Mouse (Mus musculus) liver, embryonic 12.5 days (tissue): ENCODE data around the gene 1500011B03Rik. TPM values are rescaled to one million over a fixed set of nuclear protein-coding genes. Genes with fewer than 3 reads are reported as not detected.

Source experiments
- ATAC-seq: fragments of 200-750 bp; cut with Nextera tagmentation; 2 replicates; pipeline ENCODE4 v1.8.0; 2017; ENCODE audit warnings: moderate number of reproducible peaks, mild to moderate bottlenecking, moderate library complexity
- H3K27ac ChIP-seq: fragments of 300-500 bp; sonication (generic); 2 replicates; pipeline ENCODE4 v1.5.1; 2016; ENCODE audit warnings: mild to moderate bottlenecking
- H3K27me3 ChIP-seq: fragments of 300-500 bp; sonication (generic); replicated peaks from 2 replicates; pipeline ENCODE4 v1.6.1; 2016; ENCODE audit warnings: mild to moderate bottlenecking, moderate library complexity
- H3K36me3 ChIP-seq: fragments of 300-500 bp; sonication (generic); 2 replicates; pipeline ENCODE4 v1.6.1; 2016; ENCODE audit warnings: mild to moderate bottlenecking, moderate library complexity
- H3K4me1 ChIP-seq: fragments of 300-500 bp; sonication (generic); 2 replicates; pipeline ENCODE4 v1.6.1; 2016
- H3K4me2 ChIP-seq: fragments of 300-500 bp; sonication (generic); 2 replicates; pipeline ENCODE4 v1.6.1; 2016; ENCODE audit warnings: mild to moderate bottlenecking, moderate library complexity
- H3K4me3 ChIP-seq: fragments of 300-500 bp; sonication (generic); 2 replicates; pipeline ENCODE4 v1.5.1; 2016; ENCODE audit warnings: mild to moderate bottlenecking, moderate library complexity
- H3K9ac ChIP-seq: fragments of 300-500 bp; sonication (generic); 2 replicates; pipeline ENCODE4 v1.6.1; 2016; ENCODE audit warnings: mild to moderate bottlenecking, moderate library complexity
- H3K9me3 ChIP-seq: fragments of 300-500 bp; sonication (generic); replicated peaks from 2 replicates; pipeline ENCODE4 v1.6.1; 2016; ENCODE audit warnings: mild to moderate bottlenecking, moderate library complexity
- WGBS: fragments of 180-500 bp; shearing (Covaris S2); methylation state at CpG from one replicate; pipeline ENCODE4 v1.1.7; 2016; ENCODE audit not compliant: insufficient replicate concordance; 5-methylcytosine and 5-hydroxymethylcytosine counted together
- polyA plus RNA-seq: library from polyadenylated mRNA; unstranded; fragments of >200 nt; fragmentation: Nextera tagmentation; extraction: Ambion mirVana; gene quantifications from 2 replicates; pipeline ENCODE4 v1.2.1, GENCODE M21; 2016

1500011B03Rik gene
- polyA plus RNA-seq, 1 experiment from 2014 or later, result 37.4 TPM

DNA sequence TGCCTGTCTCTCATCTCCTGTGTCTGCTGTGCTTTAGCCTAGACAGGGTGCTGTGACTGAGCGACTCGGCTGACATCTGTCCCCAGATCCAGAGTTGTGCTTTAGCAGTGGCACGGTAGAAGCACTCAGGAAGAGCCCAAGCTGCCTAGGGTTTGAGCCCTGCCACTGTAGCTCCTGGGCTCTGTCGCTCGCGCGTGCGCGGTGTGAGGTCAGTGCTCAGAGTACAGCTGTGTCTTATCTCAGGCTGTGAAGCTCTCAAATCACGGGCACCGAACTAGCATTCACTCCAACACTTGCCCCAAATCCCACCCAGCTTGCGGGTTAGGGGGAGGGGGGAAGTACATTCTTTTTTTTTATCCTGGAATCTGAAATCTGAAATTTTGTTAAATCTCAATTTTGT, 13.6 kb upstream of the 1500011B03Rik start:
- whole genome bisulfite sequencing, result 45% methylated on average over 12 of the region's 12 CpGs

DNA sequence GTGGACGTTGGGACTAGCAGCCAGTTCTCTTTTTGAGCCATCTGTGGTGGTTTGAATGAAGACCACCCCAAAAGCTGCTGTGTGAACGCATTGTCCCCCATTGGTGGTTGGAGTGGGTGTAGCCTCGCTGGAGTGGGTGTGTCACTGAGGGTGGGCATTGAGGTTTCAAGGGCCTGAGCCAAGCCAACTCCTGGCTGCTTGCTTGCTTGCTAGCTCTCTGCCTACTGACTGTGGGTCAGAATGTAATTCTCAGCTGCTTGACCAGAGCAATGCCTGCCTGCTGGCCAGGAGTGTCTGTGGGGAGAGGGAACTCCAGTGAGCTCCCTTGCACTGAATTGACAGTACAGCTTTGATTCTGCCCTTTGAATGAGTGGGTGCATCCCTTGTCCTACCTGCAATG, 6.5 kb upstream of the 1500011B03Rik start:
- WGBS, result 58% methylated on average over 3 of the region's 3 CpGs
- no peaks in the 10 kb centered on the region for H3K36me3 ChIP-seq
- H3K9me3 ChIP-seq, result no peaks in the 10 kb centered on the region
- 0 out of 2 replicates have a peak, but pooled peaks cover 4% of the 10 kb centered on the region for H3K27me3 ChIP-seq
- H3K27ac ChIP-seq, result no peak overlapping the region
- H3K4me2 ChIP-seq, result no peak overlapping the region
- peaks cover 13% of the 10 kb centered on the region for H3K4me1 ChIP-seq
- no peak overlapping the region for H3K9ac ChIP-seq
- no peak for ATAC-seq
- H3K4me3 ChIP-seq, result no peak overlapping the region

More for the DNA sequence above, 13.6 kb upstream of the 1500011B03Rik start:
- no peak overlapping the region for H3K4me3 ChIP-seq
- H3K4me1 ChIP-seq, result no peaks in the 10 kb centered on the region
- no peak for ATAC-seq
- H3K27ac ChIP-seq, result no peak overlapping the region
- no peaks in the 10 kb centered on the region for H3K36me3 ChIP-seq
- no peak overlapping the region for H3K9ac ChIP-seq
- H3K27me3 ChIP-seq, result peaks cover 21% of the 10 kb centered on the region; the same call in 1 of the 2 replicates
- no peak overlapping the region for H3K4me2 ChIP-seq
- no peaks in the 10 kb centered on the region for H3K9me3 ChIP-seq

DNA sequence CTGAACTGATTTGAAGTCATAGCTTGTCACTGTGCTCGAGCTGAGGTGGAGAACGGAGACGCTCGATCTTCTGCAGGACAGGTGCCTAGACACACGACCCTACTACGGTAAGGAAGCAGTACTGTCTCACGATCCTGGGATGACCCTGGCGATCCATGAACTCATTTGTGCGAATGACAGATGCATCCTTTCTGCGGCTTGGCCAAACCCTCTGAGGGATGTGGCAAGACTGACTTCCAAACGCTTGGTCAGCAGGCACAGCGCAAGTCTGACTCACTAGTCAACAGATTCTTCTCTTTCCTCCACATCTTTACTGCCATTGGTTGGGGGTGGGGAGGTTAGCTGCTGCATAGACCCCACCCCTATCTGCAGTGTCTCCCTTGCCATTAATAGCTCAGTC, 4.2 kb upstream of the 1500011B03Rik start:
- no peak for ATAC-seq
- Histone ChIP-seq H3K27me3 (0 out of 2 replicates have a peak, but pooled peaks cover 4% of the 10 kb centered on the region), H3K4me3 (no peak overlapping the region), H3K9me3 (no peaks in the 10 kb centered on the region), H3K36me3 (peaks cover under 1% of the 10 kb centered on the region; the same call in 1 of the 2 replicates), H3K4me1 (peaks cover 26% of the 10 kb centered on the region), H3K4me2 (no peak overlapping the region), H3K27ac (no peak overlapping the region), H3K9ac (no peak overlapping the region)
- WGBS, result 61% methylated on average over 12 of the region's 12 CpGs

DNA sequence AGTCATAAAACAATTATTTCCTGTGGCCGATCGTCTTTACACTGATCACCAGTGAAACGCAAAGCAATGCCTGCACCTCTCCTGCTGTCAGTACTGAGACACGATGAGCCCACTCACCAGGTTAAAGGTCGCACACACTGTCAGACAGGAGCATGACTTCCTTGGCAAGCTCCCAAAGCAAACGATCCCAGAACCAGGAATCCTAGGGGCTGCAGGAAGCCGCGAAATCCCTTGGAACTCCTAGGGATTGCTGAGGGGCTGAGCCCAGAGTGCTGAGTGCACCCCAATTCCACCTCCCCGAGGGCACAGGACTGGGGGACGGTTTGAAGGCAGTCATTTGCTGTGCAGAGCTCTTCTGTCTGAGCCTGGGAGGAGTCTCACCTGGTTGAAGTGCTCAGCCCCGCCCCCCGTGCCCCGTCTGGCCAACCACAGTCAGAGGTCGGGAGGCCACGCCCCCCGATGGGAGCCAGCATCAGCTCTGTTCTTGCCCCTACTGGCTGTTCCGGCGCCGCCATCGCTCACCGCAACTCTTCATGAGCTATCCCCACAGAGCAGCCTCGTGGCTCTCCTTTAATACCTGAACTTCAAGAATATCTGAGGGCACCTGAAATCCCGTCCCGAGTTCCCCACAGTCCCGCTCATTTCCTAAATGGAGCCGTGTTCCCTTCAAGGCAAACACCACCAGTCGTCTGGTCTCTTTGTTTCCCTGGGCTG, 2.9 kb upstream of the 1500011B03Rik start:
- Histone ChIP-seq H3K27ac (peak overlapping the region; percentile 36; the same call in 1 of the 2 replicates), H3K4me2 (peak overlapping the region; percentile 77)
- 9% methylated on average over 26 of the region's 27 CpGs for WGBS

DNA sequence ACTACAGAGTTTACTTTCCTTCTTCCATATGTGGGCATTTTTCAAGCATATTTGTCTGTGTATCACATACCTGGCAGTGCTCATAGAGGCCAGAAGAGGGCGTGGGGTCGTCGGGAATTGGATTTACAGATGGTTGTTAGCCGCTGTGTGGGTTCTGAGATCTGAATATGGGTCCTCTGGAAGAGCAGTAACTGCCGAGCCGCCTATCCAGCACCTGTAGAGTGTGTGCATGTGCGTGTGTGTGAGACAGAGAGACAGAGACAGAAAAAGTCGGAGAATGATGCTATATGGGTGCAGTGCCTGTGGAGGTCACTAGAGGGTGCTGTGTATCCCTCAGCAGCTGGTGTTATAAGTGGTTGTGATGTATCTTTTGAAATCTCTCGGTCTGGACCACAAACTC, 929 bp upstream of the 1500011B03Rik start:
- Histone ChIP-seq H3K4me2 (peak overlapping the region; percentile 93), H3K9ac (peak overlapping the region; percentile 7; the same call in 1 of the 2 replicates), H3K36me3 (peaks cover 17% of the 10 kb centered on the region), H3K4me1 (peaks cover 26% of the 10 kb centered on the region), H3K27ac (0 out of 2 replicates have a peak overlapping the region, but pooled peaks have one; percentile 36), H3K4me3 (peak overlapping the region; percentile 84), H3K9me3 (peaks cover 11% of the 10 kb centered on the region; the same call in 1 of the 2 replicates), H3K27me3 (0 out of 2 replicates have a peak, but pooled peaks cover 4% of the 10 kb centered on the region)
- WGBS, result 9% methylated on average over 9 of the region's 9 CpGs
- no peak for ATAC-seq

More for the DNA sequence above, 2.9 kb upstream of the 1500011B03Rik start:
- H3K4me3 ChIP-seq, result peak overlapping the region; percentile 55
- H3K27me3 ChIP-seq, result 0 out of 2 replicates have a peak, but pooled peaks cover 4% of the 10 kb centered on the region
- peaks cover 11% of the 10 kb centered on the region; the same call in 1 of the 2 replicates for H3K9me3 ChIP-seq
- peaks cover 26% of the 10 kb centered on the region for H3K4me1 ChIP-seq
- peak; percentile 91 for ATAC-seq
- peaks cover 13% of the 10 kb centered on the region for H3K36me3 ChIP-seq
- peak overlapping the region; percentile 63 for H3K9ac ChIP-seq

DNA sequence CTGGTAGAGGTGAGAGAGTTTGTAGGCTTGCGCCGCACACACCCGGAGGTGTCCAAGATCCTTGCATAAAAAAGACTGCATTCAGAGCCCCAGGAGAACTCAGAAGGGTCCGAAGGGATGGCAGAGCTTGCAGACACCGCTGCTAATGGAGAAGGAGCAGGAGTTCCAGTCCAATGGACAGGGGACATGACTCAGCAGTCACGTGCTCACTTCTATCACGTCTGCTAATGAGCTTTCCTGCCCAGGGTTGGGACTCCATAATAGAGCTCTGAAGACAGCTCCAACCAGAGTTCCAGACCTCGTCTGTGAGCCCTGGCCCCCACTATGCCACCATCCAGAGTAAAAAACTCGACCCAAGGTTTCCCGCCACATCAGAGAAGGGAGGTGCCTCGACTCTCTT, 5.1 kb downstream of the 1500011B03Rik start:
- Histone ChIP-seq H3K4me3 (no peak overlapping the region), H3K36me3 (peaks cover 17% of the 10 kb centered on the region), H3K4me2 (no peak overlapping the region), H3K27ac (0 out of 2 replicates have a peak overlapping the region, but pooled peaks have one; percentile 14), H3K4me1 (peaks cover 15% of the 10 kb centered on the region), H3K27me3 (no peaks in the 10 kb centered on the region), H3K9me3 (peaks cover 11% of the 10 kb centered on the region; the same call in 1 of the 2 replicates), H3K9ac (peak overlapping the region; percentile 10; the same call in 1 of the 2 replicates)
- 61% methylated on average over 11 of the region's 11 CpGs for WGBS
- peak; percentile 55; the same call in 1 of the 2 replicates for ATAC-seq

DNA sequence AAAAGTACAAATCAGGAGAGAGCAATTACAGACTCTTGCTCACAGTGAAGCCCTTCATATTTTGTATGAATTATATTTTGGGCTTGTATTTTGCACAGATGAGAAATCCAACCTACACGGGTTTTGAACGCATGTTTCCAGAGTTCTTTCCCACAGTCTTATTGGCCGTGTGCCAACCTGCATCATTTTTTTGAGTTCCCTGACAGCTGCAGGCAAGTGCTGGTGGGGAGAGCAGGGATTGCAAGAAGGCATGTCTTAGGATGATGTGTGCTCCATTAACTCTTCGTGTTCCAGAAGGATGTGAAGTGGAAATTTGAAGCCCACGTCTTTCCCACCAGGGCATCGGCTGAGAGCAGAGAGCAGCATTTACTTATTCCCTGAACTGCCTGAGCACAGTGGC, 6.7 kb downstream of the 1500011B03Rik start:
- Histone ChIP-seq H3K27ac (no peak overlapping the region), H3K27me3 (no peaks in the 10 kb centered on the region), H3K36me3 (peaks cover 11% of the 10 kb centered on the region), H3K4me2 (no peak overlapping the region), H3K9ac (no peak overlapping the region), H3K4me1 (peaks cover 26% of the 10 kb centered on the region), H3K4me3 (no peak overlapping the region), H3K9me3 (peaks cover 3% of the 10 kb centered on the region; the same call in 1 of the 2 replicates)
- ATAC-seq, result no peak
- 64% methylated on average over 6 of the region's 6 CpGs for WGBS

DNA sequence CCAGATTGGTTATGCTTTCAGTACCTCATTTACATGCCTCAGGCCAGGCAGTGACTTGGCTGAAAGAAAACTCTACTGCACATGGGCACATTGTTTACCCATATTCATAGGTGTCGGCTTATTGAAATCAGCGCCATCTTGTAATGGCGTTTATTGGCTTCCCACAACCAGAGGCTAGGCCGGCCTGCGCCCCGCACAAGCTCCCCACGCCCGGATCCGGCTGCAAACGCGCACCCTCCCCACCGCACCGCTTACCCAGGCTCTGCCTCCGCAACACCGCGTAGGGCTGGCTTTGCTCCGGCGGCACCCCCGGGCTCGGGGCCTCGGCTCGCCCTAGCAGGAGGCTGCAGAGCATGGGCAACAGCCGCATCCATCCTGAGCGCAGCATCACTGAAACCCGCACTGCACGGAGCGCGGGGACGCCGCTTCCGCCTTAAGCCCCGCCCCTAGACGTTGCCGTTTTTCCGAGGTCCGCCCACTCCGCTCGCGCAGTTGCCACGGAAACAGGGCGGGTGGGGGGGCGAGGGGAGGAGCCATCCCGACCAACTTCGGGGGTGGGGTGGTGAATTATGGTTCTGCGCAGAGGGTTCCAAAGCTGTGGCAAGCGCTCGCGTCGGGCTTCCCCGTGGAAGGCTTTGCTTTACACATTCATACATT, 9.6 kb downstream of the 1500011B03Rik start:
- peak overlapping the region; percentile 86 for H3K4me3 ChIP-seq
- peaks cover 18% of the 10 kb centered on the region; the same call in 1 of the 2 replicates for H3K36me3 ChIP-seq
- ATAC-seq, result peak; percentile 83
- H3K4me1 ChIP-seq, result peaks cover 53% of the 10 kb centered on the region
- peak overlapping the region; percentile 81 for H3K4me2 ChIP-seq
- no peaks in the 10 kb centered on the region for H3K9me3 ChIP-seq
- peak overlapping the region; percentile 81 for H3K27ac ChIP-seq
- H3K27me3 ChIP-seq, result no peaks in the 10 kb centered on the region
- WGBS, result 0% methylated on average over 50 of the region's 50 CpGs
- H3K9ac ChIP-seq, result peak overlapping the region; percentile 84

DNA sequence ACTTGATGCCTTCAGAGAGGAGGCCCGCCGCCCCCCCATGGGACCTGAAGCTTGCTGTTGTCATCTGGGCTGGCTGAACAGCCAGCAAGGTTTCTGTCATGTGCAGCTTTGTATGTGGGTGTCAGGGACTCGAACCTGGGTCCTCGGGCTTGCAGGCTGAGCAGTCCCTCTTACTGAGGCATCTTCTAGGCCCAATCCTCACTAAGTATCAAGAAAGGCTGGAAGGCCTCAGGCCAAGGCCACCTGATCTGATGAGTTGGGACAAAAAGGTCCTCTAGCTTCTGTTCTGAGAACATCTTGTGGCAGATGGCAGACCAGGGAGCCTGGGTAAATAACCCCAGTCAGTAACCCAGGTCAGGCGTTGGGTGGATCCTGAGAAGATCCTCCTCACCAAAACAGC, 13.4 kb downstream of the 1500011B03Rik start:
- H3K36me3 ChIP-seq, result peaks cover 37% of the 10 kb centered on the region
- H3K4me1 ChIP-seq, result peaks cover 77% of the 10 kb centered on the region
- H3K9me3 ChIP-seq, result no peaks in the 10 kb centered on the region
- H3K4me3 ChIP-seq, result no peak overlapping the region
- H3K9ac ChIP-seq, result no peak overlapping the region
- no peak overlapping the region for H3K4me2 ChIP-seq
- H3K27me3 ChIP-seq, result no peaks in the 10 kb centered on the region
- ATAC-seq, result no peak
- WGBS, result 62% methylated on average over 5 of the region's 5 CpGs
- H3K27ac ChIP-seq, result peak overlapping the region; percentile 62

DNA sequence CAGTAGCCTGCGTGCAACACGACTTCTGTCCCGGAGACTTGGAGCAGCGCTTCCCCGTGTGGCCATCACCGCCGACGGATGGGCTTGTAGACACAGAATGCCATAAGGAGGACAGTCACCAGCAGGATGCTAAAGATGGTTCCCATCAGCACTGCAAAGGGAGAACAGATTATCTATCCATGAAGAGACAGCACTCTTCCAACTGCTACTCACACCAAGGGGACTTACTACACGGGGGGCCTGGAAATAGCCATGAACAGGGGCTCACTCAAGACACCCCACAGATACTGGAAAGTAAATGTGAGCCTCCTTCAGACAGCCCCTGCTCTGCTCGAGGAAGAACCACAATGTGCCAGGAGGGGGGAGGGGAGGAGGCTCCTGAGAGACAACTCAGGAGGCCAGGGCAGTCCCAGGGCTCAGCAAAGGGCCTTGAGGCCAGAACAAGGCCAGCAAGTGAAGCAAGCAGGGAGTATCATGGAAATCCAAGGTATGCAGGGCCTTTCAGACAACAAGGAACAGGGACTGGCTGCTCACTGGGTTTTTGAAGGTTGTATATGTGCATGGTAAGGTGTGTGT, 14.0 kb downstream of the 1500011B03Rik start:
- H3K27ac ChIP-seq, result peak overlapping the region; percentile 62
- no peaks in the 10 kb centered on the region for H3K27me3 ChIP-seq
- H3K9ac ChIP-seq, result no peak overlapping the region; the same call in 1 of the 2 replicates
- no peak overlapping the region for H3K4me3 ChIP-seq
- no peaks in the 10 kb centered on the region for H3K9me3 ChIP-seq
- peaks cover 43% of the 10 kb centered on the region for H3K36me3 ChIP-seq
- H3K4me1 ChIP-seq, result peaks cover 77% of the 10 kb centered on the region
- ATAC-seq, result no peak
- H3K4me2 ChIP-seq, result no peak overlapping the region
- WGBS, result 75% methylated on average over 10 of the region's 10 CpGs

DNA sequence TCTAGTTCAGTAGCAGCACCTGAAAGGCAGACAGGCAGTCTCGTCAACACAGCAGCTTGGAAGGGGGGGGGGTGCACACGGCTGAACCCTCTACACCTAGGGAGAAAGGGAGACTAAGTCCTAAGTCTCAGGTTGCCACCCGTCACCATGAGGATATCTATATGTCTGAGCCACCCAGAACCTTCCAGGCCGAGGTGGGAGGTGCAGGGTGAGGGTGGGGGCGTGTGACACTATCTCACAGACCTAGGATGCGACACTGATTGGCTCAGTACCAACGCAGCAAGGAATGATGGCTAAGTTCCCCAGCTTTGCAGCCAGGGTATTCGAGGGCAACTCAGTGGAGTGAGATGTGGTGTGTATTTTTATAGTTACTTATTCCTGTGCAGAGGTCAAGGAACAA, 14.9 kb downstream of the 1500011B03Rik start:
- peaks cover 51% of the 10 kb centered on the region for H3K36me3 ChIP-seq
- H3K27ac ChIP-seq, result peak overlapping the region; percentile 85
- no peak overlapping the region for H3K4me3 ChIP-seq
- peak overlapping the region; percentile 48; the same call in 1 of the 2 replicates for H3K9ac ChIP-seq
- H3K9me3 ChIP-seq, result no peaks in the 10 kb centered on the region
- ATAC-seq, result peak; percentile 63
- H3K4me2 ChIP-seq, result peak overlapping the region; percentile 61
- WGBS, result 28% methylated on average over 8 of the region's 8 CpGs
- H3K4me1 ChIP-seq, result peaks cover 77% of the 10 kb centered on the region
- no peaks in the 10 kb centered on the region for H3K27me3 ChIP-seq
